Mouse (Mus musculus) liver, postnatal 0 days (tissue): ENCODE measurements around the gene Faf1.

Experiments used
- CTCF ChIP-seq: sonication (generic); IDR thresholded peaks from 2 replicates; pipeline ENCODE4 v1.5.1; 2016; ENCODE audit warnings: antibody characterized with exemption, low read depth
- EP300 ChIP-seq: IDR thresholded peaks from 2 replicates; pipeline ENCODE4 v1.6.1; 2016; ENCODE audit warnings: antibody characterized with exemption, low read depth, mild to moderate bottlenecking

DNA sequence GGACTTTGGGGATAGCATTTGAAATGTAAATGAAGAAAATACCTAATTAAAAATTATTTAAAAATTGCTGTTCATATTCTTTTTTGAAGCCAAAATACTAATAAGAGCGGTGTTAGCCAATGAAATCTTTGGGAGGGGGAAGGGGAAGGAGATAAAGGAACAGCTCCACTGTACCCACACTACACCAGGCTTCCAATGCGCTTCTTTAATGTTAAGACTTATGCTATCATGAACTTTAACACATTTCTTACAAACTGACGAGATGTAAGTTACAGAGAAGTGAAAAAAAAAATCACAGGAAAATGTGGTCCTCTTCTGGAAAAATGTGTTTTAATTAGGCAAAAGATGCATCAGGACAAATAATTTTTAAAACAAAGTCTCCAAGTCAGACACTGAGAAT, 15.8 kb upstream of the Faf1 start:
- no peak for TF ChIP-seq EP300
- no peak for TF ChIP-seq CTCF
